Mouse (Mus musculus): Measurements from ENCODE around the gene Anks6.

- no peak for TF ChIP-seq ZNF384 (IDR thresholded peaks at IDR 0.05; ENCODE audit: low read depth, low read length)
- no peak for TF ChIP-seq ZC3H11A (IDR thresholded peaks at IDR 0.05; ENCODE audit: borderline replicate concordance, low read depth, low read length)
- no peak for TF ChIP-seq HCFC1 (IDR thresholded peaks at IDR 0.05; ENCODE audit: borderline replicate concordance, insufficient read depth, low read length)
Measured at GRCm38 (mm10) chr4:47000626-47001395, 56.4 kb downstream of the Anks6 start.

All from ES-E14 (cell line).